22 mouse cellular contexts compared by ENCODE assay signal in genomic region chr12:73207461-73207860, GRCm38 (mm10).
DNase-seq lines count a peak whose midpoint lies in the region; ATAC-seq and TF ChIP-seq lines count a peak whose summit lies in the region.
"Had no signal": no experiment of that assay in that cellular context is flagged by ENCODE, and none has a peak within 500 bp of the region (broad histone marks: within the 10 kb centered on the region; RNA-seq: fewer than 3 reads in every experiment).

No protein-coding gene starts in this region.

- H3K9me3 ChIP-seq in heart, embryonic 15.5 days (replicated peaks) = no peaks in the 10 kb centered on the region
- H3K9me3 ChIP-seq in liver, embryonic 16.5 days (replicated peaks; ENCODE audit: control insufficient read depth, low read length) = no peaks in the 10 kb centered on the region
- H3K9me3 ChIP-seq: embryonic facial prominence, embryonic 15.5 days; forebrain, embryonic 15.5 days; hindbrain, embryonic 10.5 days had no signal

- H3K4me3 ChIP-seq in gastrocnemius, adult 2 months = no peak overlapping the region; the same call in 1 of the 2 replicates
- no peak overlapping the region for H3K4me3 ChIP-seq in heart, embryonic 15.5 days
- H3K4me3 ChIP-seq in liver, embryonic 16.5 days (ENCODE audit: low read depth, low read length) = no peak overlapping the region
- H3K4me3 ChIP-seq: embryonic facial prominence, embryonic 15.5 days; erythroblast, embryonic 14.5 days; forebrain, embryonic 15.5 days; hindbrain, embryonic 10.5 days had no signal

- ATAC-seq in heart, embryonic 15.5 days (replicated peaks; ENCODE audit: insufficient number of reproducible peaks, insufficient read depth, low FRiP score, low read depth) = no peak
- ATAC-seq in liver, embryonic 16.5 days (ENCODE audit: low read depth) = peak; percentile 47; the same call in 1 of the 2 replicates
- ATAC-seq: activated CD4-positive, CD25-positive, alpha-beta regulatory T cell, adult 4 months; forebrain, embryonic 15.5 days; intestine, embryonic 16.5 days; Patski had no signal

- no peaks in the 10 kb centered on the region for H3K36me3 ChIP-seq in heart, embryonic 15.5 days
- no peaks in the 10 kb centered on the region for H3K36me3 ChIP-seq in liver, embryonic 16.5 days (ENCODE audit: control insufficient read depth, insufficient read depth)
- H3K36me3 ChIP-seq: embryonic facial prominence, embryonic 15.5 days; forebrain, embryonic 15.5 days; hindbrain, embryonic 10.5 days had no signal

- H3K27me3 ChIP-seq in heart, embryonic 15.5 days = no peaks in the 10 kb centered on the region
- no peaks in the 10 kb centered on the region for H3K27me3 ChIP-seq in liver, embryonic 16.5 days (ENCODE audit: control insufficient read depth, insufficient read depth, low read depth, low read length)
- H3K27me3 ChIP-seq: embryonic facial prominence, embryonic 15.5 days; forebrain, embryonic 15.5 days; Patski had no signal

- no peak overlapping the region for H3K4me2 ChIP-seq in heart, embryonic 15.5 days
- no peak overlapping the region for H3K4me2 ChIP-seq in liver, embryonic 16.5 days (ENCODE audit: low read depth, low read length)
- H3K4me2 ChIP-seq: embryonic facial prominence, embryonic 15.5 days; forebrain, embryonic 15.5 days; hindbrain, embryonic 14.5 days had no signal

- DNase-seq in gastrocnemius, adult 2 months = no peak
- no peak for DNase-seq in gastrocnemius, postnatal 36 days
- no peak for DNase-seq in heart, postnatal 25 days (ENCODE audit: low spot score)
- DNase-seq in liver = no peak
- DNase-seq in fat pad, adult 2 months (ENCODE audit: extremely low read depth, low read depth, low spot score) = peak; percentile 83
- DNase-seq in spleen, postnatal 36 days (ENCODE audit: low spot score in 2 of 2) = no peak
- DNase-seq: adrenal gland, postnatal 14 days; cerebellum, adult 18-20 months; cerebellum, adult 9-11 months; cerebellum, postnatal 36 days; gastrocnemius, postnatal 10 days; kidney, adult 8-10 months had no signal

- H3K27ac ChIP-seq in gastrocnemius, adult 2 months = peak overlapping the region; percentile 90
- peak overlapping the region; percentile 76 for H3K27ac ChIP-seq in heart, embryonic 15.5 days
- no peak overlapping the region for H3K27ac ChIP-seq in liver, embryonic 16.5 days (ENCODE audit: low read length)
- H3K27ac ChIP-seq: forebrain, embryonic 15.5 days; hindbrain, embryonic 10.5 days; hindbrain, embryonic 14.5 days had no signal

- TF ChIP-seq CTCF in gastrocnemius, adult 2 months (IDR thresholded peaks at IDR 0.05) = no peak

- H3K4me1 ChIP-seq in heart, embryonic 15.5 days (replicated peaks) = peaks cover 27% of the 10 kb centered on the region
- peaks cover 3% of the 10 kb centered on the region for H3K4me1 ChIP-seq in liver, embryonic 16.5 days (ENCODE audit: control insufficient read depth, low read depth, low read length)
- H3K4me1 ChIP-seq: embryonic facial prominence, embryonic 15.5 days; forebrain, embryonic 15.5 days; hindbrain, embryonic 10.5 days had no signal

- 53% methylated on average over 1 of the region's 1 CpGs for WGBS in heart, embryonic 15.5 days
- 67% methylated on average over 1 of the region's 1 CpGs for WGBS in liver, embryonic 16.5 days (ENCODE audit: insufficient replicate concordance)

- intact Hi-C loops in gastrocnemius, adult 2 months (cut with DNase I) = loop anchor here (5.0 kb wide), 4 partner anchors 35 to 200 kb away; partner anchors contain the start of gene Six4
- intact Hi-C loops in gastrocnemius, postnatal 36 days (cut with DNase I) = loop anchor here (10.0 kb wide), 2 partner anchors 93 to 153 kb away; partner anchors contain the start of genes Six1 and Six4
- intact Hi-C loops in heart, postnatal 25 days (cut with DNase I) = loop anchor here (5.0 kb wide), 1 partner anchor 160 kb away; no protein-coding TSS in a partner anchor

- no peak overlapping the region for H3K9ac ChIP-seq in heart, embryonic 15.5 days
- H3K9ac ChIP-seq in liver, embryonic 16.5 days (ENCODE audit: low read depth, low read length) = no peak overlapping the region
- H3K9ac ChIP-seq: embryonic facial prominence, embryonic 15.5 days; forebrain, embryonic 15.5 days; hindbrain, embryonic 14.5 days had no signal
